Mouse (Mus musculus) midbrain, embryonic 15.5 days (tissue): Measurements from ENCODE around the gene Zfp580. TPM values are rescaled to one million over a fixed set of nuclear protein-coding genes. Genes with fewer than 3 reads are reported as not detected.
A peak's percentile ranks its signal among the peaks of the same experiment; 100 is the strongest.
"Not testable (repeated sequence)": the region's sequence is repeated elsewhere in the genome, so short reads cannot be mapped to it uniquely, and the experiment has no call there.

Experiments used
- ATAC-seq: fragments of 200-750 bp; cut with Nextera tagmentation; replicated peaks from 2 replicates; pipeline ENCODE4 v1.8.0; 2017; ENCODE audit warnings: moderate TSS enrichment
- H3K27ac ChIP-seq: fragments of 300-500 bp; sonication (generic); 2 replicates; pipeline ENCODE4 v1.5.1; 2015; ENCODE audit warnings: mild to moderate bottlenecking, inconsistent platforms
- H3K27me3 ChIP-seq: fragments of 300-500 bp; sonication (generic); replicated peaks from 2 replicates; pipeline ENCODE4 v1.6.1; 2015; ENCODE audit warnings: inconsistent platforms
- H3K36me3 ChIP-seq: fragments of 300-500 bp; sonication (generic); replicated peaks from 2 replicates; pipeline ENCODE4 v1.6.1; 2015; ENCODE audit warnings: inconsistent platforms
- H3K4me1 ChIP-seq: fragments of 300-500 bp; sonication (generic); 2 replicates; pipeline ENCODE4 v1.6.1; 2015; ENCODE audit warnings: inconsistent platforms
- H3K4me2 ChIP-seq: fragments of 300-500 bp; sonication (generic); 2 replicates; pipeline ENCODE4 v1.6.1; 2015; ENCODE audit warnings: inconsistent platforms, mild to moderate bottlenecking, moderate library complexity
- H3K4me3 ChIP-seq: fragments of 300-500 bp; sonication (generic); 2 replicates; pipeline ENCODE4 v1.5.1; 2015; ENCODE audit warnings: mild to moderate bottlenecking, inconsistent platforms
- H3K9ac ChIP-seq: fragments of 300-500 bp; sonication (generic); 2 replicates; pipeline ENCODE4 v1.6.1; 2015; ENCODE audit warnings: mild to moderate bottlenecking, inconsistent platforms
- H3K9me3 ChIP-seq: fragments of 300-500 bp; sonication (generic); 2 replicates; pipeline ENCODE4 v1.6.1; 2016; ENCODE audit warnings: inconsistent platforms
- WGBS: fragments of 180-500 bp; shearing (Covaris S2); methylation state at CpG from one replicate; pipeline ENCODE4 v1.1.7; 2015; ENCODE audit warnings: mixed read lengths; 5-methylcytosine and 5-hydroxymethylcytosine counted together
- polyA plus RNA-seq: library from polyadenylated mRNA; unstranded; fragments of >200 nt; fragmentation: Nextera tagmentation; extraction: Ambion mirVana; gene quantifications from 2 replicates; pipeline ENCODE4 v1.2.1, GENCODE M21; 2015

Zfp580 gene
- polyA plus RNA-seq, 1 experiment from 2014 or later: 110 TPM

GRCm38 (mm10) chr7:5019576-5019975 is 31.8 kb upstream of the Zfp580 start:
- H3K27me3 ChIP-seq, H3K36me3 ChIP-seq, H3K9ac ChIP-seq, H3K9me3 ChIP-seq, ATAC-seq: not testable (repeated sequence)
- peak overlapping the region; percentile 74 for H3K4me3 ChIP-seq
- peak overlapping the region; percentile 91 for H3K27ac ChIP-seq
- 22% methylated on average over 8 of the region's 8 CpGs for WGBS
- peaks cover 22% of the 10 kb centered on the region for H3K4me1 ChIP-seq
- peak overlapping the region; percentile 74 for H3K4me2 ChIP-seq

DNA sequence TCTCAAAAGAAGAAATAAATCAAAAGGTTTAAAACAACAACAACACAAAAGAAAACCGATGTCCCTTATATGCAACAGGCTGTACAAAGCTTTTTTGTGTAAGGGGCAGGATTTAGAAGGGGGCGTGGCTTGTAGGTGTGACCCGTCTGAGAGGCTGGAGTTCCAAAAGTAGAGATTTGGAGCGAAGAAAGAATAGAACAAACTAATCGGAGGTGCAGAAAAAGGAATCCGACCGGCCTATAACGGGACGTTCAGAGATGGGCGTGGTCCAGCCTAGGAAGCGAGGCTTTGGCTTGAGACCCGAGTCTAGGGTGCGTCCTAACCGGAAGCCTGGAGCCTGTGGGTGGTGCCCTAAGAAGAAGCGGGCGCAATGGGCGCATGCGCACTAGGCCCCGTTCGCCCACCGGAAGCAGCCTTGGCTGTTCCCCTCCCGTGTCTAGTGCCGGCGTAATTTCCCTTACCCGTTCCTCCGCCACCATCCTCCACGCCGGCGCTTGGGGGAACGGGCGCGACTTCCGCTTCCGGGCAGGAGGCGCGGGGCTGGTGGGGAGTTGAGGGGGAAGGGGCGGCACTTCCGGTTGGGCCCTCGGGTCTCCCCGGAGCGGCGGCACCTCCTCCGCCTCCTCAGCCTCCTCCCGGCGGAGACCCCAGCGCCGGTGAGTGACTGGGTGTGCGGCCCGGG is 31.2 kb upstream of the Zfp580 start, which contains the start of the genes Zfp865 and Ccdc106:
TSS of gene Zfp865 (plus strand) at position 377 of the 682 bp plus-strand sequence.
TSS of gene Ccdc106 (plus strand) at position 554 of the 682 bp plus-strand sequence.
- H3K9ac ChIP-seq: peak within 1 kb of the TSS; percentile 81
- no peaks in the 10 kb centered on the region for H3K27me3 ChIP-seq
- H3K36me3 ChIP-seq: no peaks in the 10 kb centered on the region
- H3K4me1 ChIP-seq: peaks cover 22% of the 10 kb centered on the region
- no peaks in the 10 kb centered on the region for H3K9me3 ChIP-seq
- H3K4me3 ChIP-seq: peak within 1 kb of the TSS; percentile 74
- WGBS: under 1% methylated on average over 48 of the region's 49 CpGs
- H3K27ac ChIP-seq: peak within 1 kb of the TSS; percentile 91
- H3K4me2 ChIP-seq: peak within 1 kb of the TSS; percentile 74
- peak; percentile 89 for ATAC-seq

DNA sequence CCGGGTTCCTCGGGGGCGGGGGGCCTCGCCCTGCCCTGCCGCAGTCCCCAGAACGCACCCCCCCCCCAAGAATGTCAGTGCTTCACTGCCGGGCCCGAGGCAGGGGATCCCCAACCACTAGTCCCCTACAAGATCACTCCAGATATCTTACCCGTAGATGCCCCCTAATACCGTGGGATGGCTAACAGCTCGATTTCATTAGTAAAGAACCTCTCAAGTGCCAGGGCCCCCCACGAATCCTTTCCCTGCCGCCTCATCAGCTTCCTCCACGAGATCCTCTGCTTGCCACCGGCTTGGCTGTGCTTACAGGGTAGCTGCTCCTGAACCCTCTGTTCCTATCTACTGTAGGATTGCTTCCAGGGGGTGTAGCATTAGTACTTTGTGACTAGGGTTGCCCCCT is 30.7 kb upstream of the Zfp580 start:
- peak; percentile 57 for ATAC-seq
- Histone ChIP-seq H3K27me3 (no peaks in the 10 kb centered on the region), H3K9me3 (no peaks in the 10 kb centered on the region), H3K27ac (peak overlapping the region; percentile 91), H3K9ac (peak overlapping the region; percentile 81), H3K36me3 (no peaks in the 10 kb centered on the region), H3K4me2 (peak overlapping the region; percentile 74), H3K4me3 (peak overlapping the region; percentile 74), H3K4me1 (peaks cover 22% of the 10 kb centered on the region)
- WGBS: 1% methylated on average over 14 of the region's 15 CpGs

- Histone ChIP-seq H3K27me3 (no peaks in the 10 kb centered on the region), H3K4me3 (peak overlapping the region; percentile 74), H3K9me3 (no peaks in the 10 kb centered on the region), H3K4me1 (peaks cover 17% of the 10 kb centered on the region), H3K9ac (peak overlapping the region; percentile 81), H3K36me3 (no peaks in the 10 kb centered on the region), H3K4me2 (peak overlapping the region; percentile 74), H3K27ac (peak overlapping the region; percentile 91)
- 48% methylated on average over 5 of the region's 5 CpGs for WGBS
- no peak for ATAC-seq
These were observed 30.1 kb upstream of the Zfp580 start for GRCm38 (mm10) chr7:5021197-5021596.

DNA sequence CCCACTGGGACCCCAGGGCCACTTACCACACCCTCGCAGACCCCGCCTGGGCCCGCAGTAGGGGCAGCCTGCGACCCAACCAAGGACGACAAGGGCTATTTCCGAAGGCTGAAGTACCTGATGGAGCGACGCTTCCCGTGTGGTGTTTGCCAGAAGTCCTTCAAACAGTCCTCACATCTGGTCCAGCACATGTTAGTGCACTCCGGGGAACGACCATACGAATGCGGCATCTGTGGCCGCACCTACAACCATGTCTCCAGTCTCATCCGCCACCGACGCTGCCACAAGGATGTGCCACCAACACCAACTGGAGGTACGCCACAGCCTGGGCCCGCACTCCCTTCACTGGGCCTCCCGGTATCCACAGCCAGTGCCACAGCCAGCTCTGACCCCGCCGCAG is 21.8 kb upstream of the Zfp580 start:
- no peak for ATAC-seq
- Histone ChIP-seq H3K36me3 (peaks cover 48% of the 10 kb centered on the region), H3K4me1 (no peaks in the 10 kb centered on the region), H3K9ac (no peak overlapping the region), H3K4me3 (no peak overlapping the region), H3K27me3 (no peaks in the 10 kb centered on the region), H3K27ac (no peak overlapping the region), H3K4me2 (no peak overlapping the region), H3K9me3 (peaks cover 17% of the 10 kb centered on the region)
- WGBS: 96% methylated on average over 22 of the region's 22 CpGs

- H3K4me3 ChIP-seq: no peak overlapping the region
- H3K36me3 ChIP-seq: peaks cover 50% of the 10 kb centered on the region
- no peaks in the 10 kb centered on the region for H3K27me3 ChIP-seq
- WGBS: 94% methylated on average over 21 of the region's 21 CpGs
- H3K9ac ChIP-seq: no peak overlapping the region
- H3K4me1 ChIP-seq: no peaks in the 10 kb centered on the region
- 0 out of 2 replicates have a peak, but pooled peaks have one; percentile 19 for ATAC-seq
- H3K9me3 ChIP-seq: peaks cover 17% of the 10 kb centered on the region
- H3K27ac ChIP-seq: no peak overlapping the region
- no peak overlapping the region for H3K4me2 ChIP-seq
These were observed 21.4 kb upstream of the Zfp580 start for GRCm38 (mm10) chr7:5029946-5030345.

GRCm38 (mm10) chr7:5030554-5031275 is 20.6 kb upstream of the Zfp580 start:
- no peaks in the 10 kb centered on the region for H3K4me1 ChIP-seq

GRCm38 (mm10) chr7:5031496-5031895 is 19.8 kb upstream of the Zfp580 start:
- H3K4me1 ChIP-seq: no peaks in the 10 kb centered on the region
- no peak overlapping the region for H3K4me2 ChIP-seq
- H3K9ac ChIP-seq: no peak overlapping the region
- H3K27me3 ChIP-seq: no peaks in the 10 kb centered on the region
- H3K27ac ChIP-seq: no peak overlapping the region
- 84% methylated on average over 46 of the region's 46 CpGs for WGBS
- no peak overlapping the region for H3K4me3 ChIP-seq
- H3K9me3 ChIP-seq: peaks cover 17% of the 10 kb centered on the region
- H3K36me3 ChIP-seq: peaks cover 62% of the 10 kb centered on the region
- ATAC-seq: no peak; the same call in 1 of the 2 replicates

More at GRCm38 (mm10) chr7:5030554-5031275, 20.6 kb upstream of the Zfp580 start:
- WGBS: 86% methylated on average over 63 of the region's 63 CpGs
- Histone ChIP-seq H3K36me3 (peaks cover 57% of the 10 kb centered on the region), H3K4me2 (no peak overlapping the region), H3K9ac (no peak overlapping the region), H3K4me3 (no peak overlapping the region), H3K27me3 (no peaks in the 10 kb centered on the region), H3K9me3 (peaks cover 17% of the 10 kb centered on the region), H3K27ac (no peak overlapping the region)
- no peak for ATAC-seq

GRCm38 (mm10) chr7:5033818-5034217 is 17.5 kb upstream of the Zfp580 start, which contains the start of gene 4632433K11Rik:
Gene 4632433K11Rik (plus strand): TSS chr7:5034118.
- H3K9me3 ChIP-seq: peaks cover 17% of the 10 kb centered on the region
- H3K9ac ChIP-seq: no peak within 1 kb of the TSS
- H3K27ac ChIP-seq: no peak within 1 kb of the TSS
- H3K27me3 ChIP-seq: no peaks in the 10 kb centered on the region
- H3K36me3 ChIP-seq: peaks cover 62% of the 10 kb centered on the region
- ATAC-seq: no peak
- no peak within 1 kb of the TSS for H3K4me2 ChIP-seq
- 92% methylated on average over 3 of the region's 3 CpGs for WGBS
- peaks cover 11% of the 10 kb centered on the region for H3K4me1 ChIP-seq
- H3K4me3 ChIP-seq: no peak within 1 kb of the TSS

- H3K9me3 ChIP-seq: peaks cover 9% of the 10 kb centered on the region
- H3K4me3 ChIP-seq: no peak overlapping the region
- no peaks in the 10 kb centered on the region for H3K27me3 ChIP-seq
- peaks cover 43% of the 10 kb centered on the region for H3K36me3 ChIP-seq
- no peak overlapping the region for H3K9ac ChIP-seq
- peaks cover 19% of the 10 kb centered on the region for H3K4me1 ChIP-seq
- H3K4me2 ChIP-seq: no peak overlapping the region
- WGBS: 97% methylated on average over 17 of the region's 17 CpGs
- H3K27ac ChIP-seq: no peak overlapping the region
- ATAC-seq: no peak
These were observed 15.7 kb upstream of the Zfp580 start for GRCm38 (mm10) chr7:5035628-5036027.

- no peak for ATAC-seq
- H3K4me2 ChIP-seq: no peak overlapping the region
- H3K4me3 ChIP-seq: no peak overlapping the region
- peaks cover 4% of the 10 kb centered on the region; the same call in 1 of the 2 replicates for H3K9me3 ChIP-seq
- peaks cover 19% of the 10 kb centered on the region for H3K4me1 ChIP-seq
- no peaks in the 10 kb centered on the region for H3K27me3 ChIP-seq
- WGBS: 95% methylated on average over 9 of the region's 9 CpGs
- H3K27ac ChIP-seq: no peak overlapping the region
- no peak overlapping the region for H3K9ac ChIP-seq
- peaks cover 38% of the 10 kb centered on the region for H3K36me3 ChIP-seq
These were observed 15.2 kb upstream of the Zfp580 start for GRCm38 (mm10) chr7:5036136-5036535.

- 95% methylated on average over 7 of the region's 7 CpGs for WGBS
- no peak for ATAC-seq
- no peaks in the 10 kb centered on the region for H3K9me3 ChIP-seq
- no peak overlapping the region for H3K4me3 ChIP-seq
- H3K4me2 ChIP-seq: peak overlapping the region; percentile 58
- peaks cover 30% of the 10 kb centered on the region for H3K36me3 ChIP-seq
- no peaks in the 10 kb centered on the region for H3K27me3 ChIP-seq
- H3K4me1 ChIP-seq: peaks cover 19% of the 10 kb centered on the region
- no peak overlapping the region for H3K27ac ChIP-seq
- no peak overlapping the region for H3K9ac ChIP-seq
These were observed 14.3 kb upstream of the Zfp580 start for GRCm38 (mm10) chr7:5037026-5037425.
